11 mouse cellular contexts compared by ENCODE assay signal in genomic region chr13:111574196-111574595, GRCm38 (mm10). TPM values are rescaled to one million over a fixed set of nuclear protein-coding genes. Genes with fewer than 3 reads are reported as not detected.
DNase-seq lines count a peak whose midpoint lies in the region; ATAC-seq and TF ChIP-seq lines count a peak whose summit lies in the region.
"Had no signal": no experiment of that assay in that cellular context is flagged by ENCODE, and none has a peak within 500 bp of the region (broad histone marks: within the 10 kb centered on the region; RNA-seq: fewer than 3 reads in every experiment).

No protein-coding gene starts in this region.

- H3K27me3 ChIP-seq in hindbrain, embryonic 11.5 days (ENCODE audit: control insufficient read depth, insufficient read depth, low read length), result no peaks in the 10 kb centered on the region
- H3K27me3 ChIP-seq in hindbrain, embryonic 12.5 days, result no peaks in the 10 kb centered on the region
- H3K27me3 ChIP-seq in midbrain, embryonic 14.5 days (ENCODE audit: control insufficient read depth, insufficient read depth, low read length), result no peaks in the 10 kb centered on the region
- H3K27me3 ChIP-seq in midbrain, embryonic 10.5 days (ENCODE audit: low read depth, poor library complexity, severe bottlenecking), result no peaks in the 10 kb centered on the region
- H3K27me3 ChIP-seq: midbrain, embryonic 15.5 days had no signal

- H3K4me2 ChIP-seq in hindbrain, embryonic 11.5 days (replicated peaks; ENCODE audit: low read depth, low read length), result no peak overlapping the region
- no peak overlapping the region for H3K4me2 ChIP-seq in hindbrain, embryonic 12.5 days (replicated peaks)
- no peak overlapping the region for H3K4me2 ChIP-seq in midbrain, embryonic 14.5 days (ENCODE audit: low read length)
- H3K4me2 ChIP-seq: midbrain, embryonic 15.5 days had no signal

- no peak for ATAC-seq in hindbrain, embryonic 11.5 days (ENCODE audit: low FRiP score)
- no peak for ATAC-seq in hindbrain, embryonic 12.5 days (ENCODE audit: low FRiP score)
- no peak for ATAC-seq in midbrain, embryonic 14.5 days (ENCODE audit: low FRiP score, low TSS enrichment)
- ATAC-seq: activated CD4-positive, CD25-positive, alpha-beta regulatory T cell, adult 4 months; midbrain, embryonic 15.5 days had no signal

- DNase-seq in hindbrain, embryonic 11.5 days (ENCODE audit: low spot score), result peak; percentile 12
- DNase-seq in midbrain, embryonic 14.5 days, result peak; percentile 22
- no peak for DNase-seq in midbrain, embryonic 10.5 days (ENCODE audit: low spot score)
- peak; percentile 4 for DNase-seq in lung, postnatal 36 days
- DNase-seq in thymus, postnatal 0 days (ENCODE audit: low spot score), result no peak
- DNase-seq in spleen, adult 18-20 months, result no peak

- no peaks in the 10 kb centered on the region for H3K4me1 ChIP-seq in hindbrain, embryonic 11.5 days (replicated peaks; ENCODE audit: control insufficient read depth, insufficient read depth, low read length)
- no peaks in the 10 kb centered on the region for H3K4me1 ChIP-seq in hindbrain, embryonic 12.5 days
- H3K4me1 ChIP-seq in midbrain, embryonic 14.5 days (ENCODE audit: control insufficient read depth, insufficient read depth, low read length), result no peaks in the 10 kb centered on the region
- H3K4me1 ChIP-seq in midbrain, embryonic 10.5 days, result no peaks in the 10 kb centered on the region
- H3K4me1 ChIP-seq in bone marrow, adult 2 months (ENCODE audit: control insufficient read depth, insufficient read depth, low read length), result no peaks in the 10 kb centered on the region
- H3K4me1 ChIP-seq: midbrain, embryonic 15.5 days had no signal

- WGBS in hindbrain, embryonic 11.5 days, result 56% methylated on average over 4 of the region's 4 CpGs
- 47% methylated on average over 4 of the region's 4 CpGs for WGBS in hindbrain, embryonic 12.5 days
- 50% methylated on average over 4 of the region's 4 CpGs for WGBS in midbrain, embryonic 14.5 days
- 50% methylated on average over 4 of the region's 4 CpGs for WGBS in midbrain, embryonic 10.5 days
- WGBS in bone marrow, adult 2 months, result 24% methylated on average over 4 of the region's 4 CpGs

- no peak for TF ChIP-seq POLR2A in bone marrow, adult 2 months (IDR thresholded peaks at IDR 0.05; ENCODE audit: borderline replicate concordance, control insufficient read depth, low read depth, low read length)

- peak; percentile 44; the same call in 1 of the 2 replicates for TF ChIP-seq CTCF in bone marrow, adult 2 months (IDR thresholded peaks at IDR 0.05; ENCODE audit: control insufficient read depth, insufficient read depth, low read length)

- no peaks in the 10 kb centered on the region for H3K36me3 ChIP-seq in hindbrain, embryonic 11.5 days (ENCODE audit: control insufficient read depth, insufficient read depth, low read length)
- no peaks in the 10 kb centered on the region for H3K36me3 ChIP-seq in hindbrain, embryonic 12.5 days
- no peaks in the 10 kb centered on the region for H3K36me3 ChIP-seq in midbrain, embryonic 14.5 days (ENCODE audit: control insufficient read depth, insufficient read depth, low read length)
- H3K36me3 ChIP-seq in midbrain, embryonic 10.5 days, result no peaks in the 10 kb centered on the region
- H3K36me3 ChIP-seq: midbrain, embryonic 15.5 days had no signal

- no peak overlapping the region for H3K9ac ChIP-seq in hindbrain, embryonic 11.5 days (ENCODE audit: low read depth, low read length)
- no peak overlapping the region for H3K9ac ChIP-seq in hindbrain, embryonic 12.5 days
- no peak overlapping the region for H3K9ac ChIP-seq in midbrain, embryonic 14.5 days (replicated peaks; ENCODE audit: low read length)
- H3K9ac ChIP-seq: midbrain, embryonic 15.5 days had no signal

- no peaks in the 10 kb centered on the region for H3K9me3 ChIP-seq in hindbrain, embryonic 11.5 days (ENCODE audit: control insufficient read depth, low read length)
- no peaks in the 10 kb centered on the region for H3K9me3 ChIP-seq in hindbrain, embryonic 12.5 days (replicated peaks)
- no peaks in the 10 kb centered on the region for H3K9me3 ChIP-seq in midbrain, embryonic 14.5 days (ENCODE audit: control insufficient read depth, low read length)
- H3K9me3 ChIP-seq in midbrain, embryonic 10.5 days (replicated peaks), result no peaks in the 10 kb centered on the region
- H3K9me3 ChIP-seq: midbrain, embryonic 15.5 days had no signal

- H3K4me3 ChIP-seq in hindbrain, embryonic 11.5 days (ENCODE audit: low read depth, low read length), result no peak overlapping the region
- no peak overlapping the region for H3K4me3 ChIP-seq in hindbrain, embryonic 12.5 days
- no peak overlapping the region for H3K4me3 ChIP-seq in midbrain, embryonic 14.5 days (replicated peaks; ENCODE audit: low read depth, low read length)
- H3K4me3 ChIP-seq in midbrain, embryonic 10.5 days, result no peak overlapping the region
- H3K4me3 ChIP-seq in bone marrow, adult 2 months (replicated peaks; ENCODE audit: control insufficient read depth, low read depth, low read length), result no peak overlapping the region
- H3K4me3 ChIP-seq: midbrain, embryonic 15.5 days had no signal

- no peak overlapping the region for H3K27ac ChIP-seq in hindbrain, embryonic 11.5 days (ENCODE audit: low read depth, low read length)
- no peak overlapping the region for H3K27ac ChIP-seq in hindbrain, embryonic 12.5 days
- no peak overlapping the region for H3K27ac ChIP-seq in midbrain, embryonic 14.5 days (replicated peaks; ENCODE audit: low read depth, low read length)
- no peak overlapping the region for H3K27ac ChIP-seq in midbrain, embryonic 10.5 days (replicated peaks)
- H3K27ac ChIP-seq in bone marrow, adult 2 months (ENCODE audit: control insufficient read depth, insufficient read depth, low read depth, low read length, poor library complexity), result no peak overlapping the region
- H3K27ac ChIP-seq: midbrain, embryonic 15.5 days had no signal

RNA-seq across cellular contexts. Expression of gene Gm10198, which starts 18.4 kb away (rescaled TPM):
- not detected in 2 replicates for polyA plus RNA-seq in hindbrain, embryonic 11.5 days (2014; fragmentation: Nextera tagmentation; extraction: Ambion mirVana)
- polyA plus RNA-seq in hindbrain, embryonic 12.5 days (2016; fragmentation: Nextera tagmentation; extraction: Ambion mirVana), result not detected in 2 replicates
- not detected in 2 replicates for polyA plus RNA-seq in midbrain, embryonic 14.5 days (2014; fragmentation: Nextera tagmentation; extraction: Ambion mirVana)
- polyA plus RNA-seq in midbrain, embryonic 10.5 days (2016; fragmentation: Nextera tagmentation; extraction: Ambion mirVana), result not detected in 2 replicates
- polyA plus RNA-seq in bone marrow, adult 2 months (2011; ENCODE audit: insufficient read depth, insufficient read length, low replicate concordance, missing spikeins), result not detected in 2 replicates
- not detected in 2 replicates for polyA plus RNA-seq in thymus, postnatal 0 days (2015; fragmentation: Nextera tagmentation; extraction: Ambion mirVana)
- polyA plus RNA-seq: activated CD4-positive, CD25-positive, alpha-beta regulatory T cell, adult 4 months; heart, embryonic 14.5 days; midbrain, embryonic 15.5 days had no signal

RNA-seq across cellular contexts. Expression of gene Gm49496, which starts 24.4 kb away (rescaled TPM):
- polyA plus RNA-seq in hindbrain, embryonic 11.5 days (2014; fragmentation: Nextera tagmentation; extraction: Ambion mirVana), result not detected in 2 replicates
- not detected in 2 replicates for polyA plus RNA-seq in hindbrain, embryonic 12.5 days (2016; fragmentation: Nextera tagmentation; extraction: Ambion mirVana)
- polyA plus RNA-seq in midbrain, embryonic 14.5 days (2014; fragmentation: Nextera tagmentation; extraction: Ambion mirVana), result not detected in 2 replicates
- polyA plus RNA-seq in midbrain, embryonic 10.5 days (2016; fragmentation: Nextera tagmentation; extraction: Ambion mirVana), result not detected in 2 replicates
- polyA plus RNA-seq in bone marrow, adult 2 months (2011; ENCODE audit: insufficient read depth, insufficient read length, low replicate concordance, missing spikeins), result 1.0 TPM in 1 of 2 replicates, not detected in the other
- not detected in 2 replicates for polyA plus RNA-seq in thymus, postnatal 0 days (2015; fragmentation: Nextera tagmentation; extraction: Ambion mirVana)
- polyA plus RNA-seq: activated CD4-positive, CD25-positive, alpha-beta regulatory T cell, adult 4 months; heart, embryonic 14.5 days; midbrain, embryonic 15.5 days had no signal

Comparison
In these comparisons a context has a peak if more than half of its experiments do, and no peak if none do; other contexts are left out.
1. DNase-seq: peak in hindbrain, embryonic 11.5 days (single experiment), midbrain, embryonic 14.5 days (single experiment) and lung, postnatal 36 days (single experiment); none in midbrain, embryonic 10.5 days (single experiment), thymus, postnatal 0 days (single experiment) and spleen, adult 18-20 months (0 of 2).